Mouse (Mus musculus): Measurements from ENCODE around the gene Phf11a. TPM values are rescaled to one million over a fixed set of nuclear protein-coding genes. Genes with fewer than 3 reads are reported as not detected.
"Not testable (repeated sequence)": the region's sequence is repeated elsewhere in the genome, so short reads cannot be mapped to it uniquely, and the experiment has no call there.

Gene Phf11a
- 0.69 and 0.76 TPM in 2 replicates for total RNA-seq (2012; rRNA removed)

DNA sequence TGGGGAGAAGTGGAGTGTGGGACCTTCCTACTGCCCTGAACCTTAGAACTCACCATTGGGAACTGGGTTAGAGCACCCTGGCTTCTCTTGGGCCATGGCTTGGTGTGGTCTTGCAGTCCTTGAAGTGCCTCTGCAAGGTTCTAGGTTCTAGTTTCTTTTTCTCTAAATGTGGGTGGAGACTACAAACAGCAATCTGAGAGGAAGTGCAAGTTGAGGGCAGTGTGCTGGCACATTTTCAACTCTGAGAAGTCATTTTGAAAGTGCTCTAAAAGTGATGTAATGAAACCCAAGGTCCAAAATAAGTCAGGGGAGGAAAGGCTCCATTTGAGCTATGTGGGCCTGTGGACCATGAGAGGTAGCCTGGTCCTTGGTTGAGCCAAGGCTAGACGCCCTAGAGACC is at the start of gene Phf11a:
Gene Phf11a (minus strand): TSS at position 132 of the 400 bp plus-strand sequence.
- H3K4me3 ChIP-seq (ENCODE audit: insufficient read depth in 1 of 2, low read depth in 1 of 2, low read length in 2 of 2, poor library complexity in 1 of 2, severe bottlenecking in 1 of 2); H3K9ac ChIP-seq (ENCODE audit: insufficient read depth, low read depth, low read length, poor library complexity, severe bottlenecking); H3K4me1 ChIP-seq (ENCODE audit: control insufficient read depth in 2 of 2, insufficient read depth in 2 of 2, low read length in 2 of 2, poor library complexity in 1 of 2); H3K36me3 ChIP-seq (ENCODE audit: control insufficient read depth, insufficient read depth, low read length, poor library complexity, severe bottlenecking); H3K9me3 ChIP-seq (ENCODE audit: control insufficient read depth, insufficient read depth, low read depth, low read length); DNase-seq (ENCODE audit: low read depth, low spot score); H3K27ac ChIP-seq (ENCODE audit: insufficient read depth, low read depth, low read length, poor library complexity, severe bottlenecking); in situ Hi-C loops (cut with MboI; ENCODE audit: low sequenced_read_pairs in 2 of 2, unreplicated experiment in 2 of 2): not testable (repeated sequence)

DNA sequence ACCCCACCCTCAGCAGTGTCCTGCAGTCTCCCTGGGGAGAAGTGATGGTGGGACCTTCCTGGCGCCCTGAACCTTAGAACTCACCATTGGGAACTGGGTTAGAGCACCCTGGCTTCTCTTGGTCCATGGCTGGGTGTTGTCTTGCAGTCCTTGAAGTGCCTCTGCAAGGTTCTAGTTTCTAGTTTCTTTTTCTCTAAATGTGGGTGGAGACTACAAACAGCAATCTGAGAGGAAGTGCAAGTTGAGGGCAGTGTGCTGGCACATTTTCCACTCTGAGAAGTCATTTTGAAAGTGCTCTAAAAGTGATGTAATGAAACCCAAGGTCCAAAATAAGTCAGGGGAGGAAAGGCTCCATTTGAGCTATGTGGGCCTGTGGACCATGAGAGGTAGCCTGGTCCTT is 43.9 kb upstream of the Phf11a start, which contains the start of gene Phf11b:
Gene Phf11b (minus strand): TSS at position 163 of the 400 bp plus-strand sequence.
- in situ Hi-C loops (cut with MboI; ENCODE audit: low sequenced_read_pairs in 2 of 2, unreplicated experiment in 2 of 2); H3K9ac ChIP-seq (ENCODE audit: insufficient read depth, low read depth, low read length, poor library complexity, severe bottlenecking); H3K4me3 ChIP-seq (ENCODE audit: insufficient read depth in 1 of 2, low read depth in 1 of 2, low read length in 2 of 2, poor library complexity in 1 of 2, severe bottlenecking in 1 of 2); H3K4me1 ChIP-seq (ENCODE audit: control insufficient read depth in 2 of 2, insufficient read depth in 2 of 2, low read length in 2 of 2, poor library complexity in 1 of 2); H3K36me3 ChIP-seq (ENCODE audit: control insufficient read depth, insufficient read depth, low read length, poor library complexity, severe bottlenecking); H3K27ac ChIP-seq (ENCODE audit: insufficient read depth, low read depth, low read length, poor library complexity, severe bottlenecking); DNase-seq (ENCODE audit: low read depth, low spot score); H3K9me3 ChIP-seq (ENCODE audit: control insufficient read depth, insufficient read depth, low read depth, low read length): not testable (repeated sequence)

- no peak overlapping the region for H3K9ac ChIP-seq (ENCODE audit: insufficient read depth, low read depth, low read length, poor library complexity, severe bottlenecking)
- H3K4me3 ChIP-seq (ENCODE audit: insufficient read depth in 1 of 2, low read depth in 1 of 2, low read length in 2 of 2, poor library complexity in 1 of 2, severe bottlenecking in 1 of 2): no peak overlapping the region
- H3K4me1 ChIP-seq (ENCODE audit: control insufficient read depth in 2 of 2, insufficient read depth in 2 of 2, low read length in 2 of 2, poor library complexity in 1 of 2): no peaks in the 10 kb centered on the region
- no peaks in the 10 kb centered on the region for H3K9me3 ChIP-seq (ENCODE audit: control insufficient read depth, insufficient read depth, low read depth, low read length)
- H3K27ac ChIP-seq (ENCODE audit: insufficient read depth, low read depth, low read length, poor library complexity, severe bottlenecking): no peak overlapping the region
- in situ Hi-C loops (cut with MboI; ENCODE audit: low sequenced_read_pairs in 2 of 2, unreplicated experiment in 2 of 2): no loop called here
- H3K36me3 ChIP-seq (ENCODE audit: control insufficient read depth, insufficient read depth, low read length, poor library complexity, severe bottlenecking): no peaks in the 10 kb centered on the region
- DNase-seq (ENCODE audit: low read depth, low spot score): no peak
- TF ChIP-seq HCFC1 (IDR thresholded peaks at IDR 0.05; ENCODE audit: borderline replicate concordance, insufficient read depth, low read length): no peak
- TF ChIP-seq CHD2 (IDR thresholded peaks at IDR 0.05; ENCODE audit: low read depth, low read length): no peak
- no peak for TF ChIP-seq MAFK (IDR thresholded peaks at IDR 0.05; ENCODE audit: insufficient read depth, low read depth, low read length)
- no peak for TF ChIP-seq ZNF384 (IDR thresholded peaks at IDR 0.05; ENCODE audit: low read depth, low read length)
- TF ChIP-seq ZC3H11A (IDR thresholded peaks at IDR 0.05; ENCODE audit: borderline replicate concordance, low read depth, low read length): no peak
Observed at GRCm38 (mm10) chr14:59339541-59339940, 42.2 kb upstream of the Phf11a start.

DNA sequence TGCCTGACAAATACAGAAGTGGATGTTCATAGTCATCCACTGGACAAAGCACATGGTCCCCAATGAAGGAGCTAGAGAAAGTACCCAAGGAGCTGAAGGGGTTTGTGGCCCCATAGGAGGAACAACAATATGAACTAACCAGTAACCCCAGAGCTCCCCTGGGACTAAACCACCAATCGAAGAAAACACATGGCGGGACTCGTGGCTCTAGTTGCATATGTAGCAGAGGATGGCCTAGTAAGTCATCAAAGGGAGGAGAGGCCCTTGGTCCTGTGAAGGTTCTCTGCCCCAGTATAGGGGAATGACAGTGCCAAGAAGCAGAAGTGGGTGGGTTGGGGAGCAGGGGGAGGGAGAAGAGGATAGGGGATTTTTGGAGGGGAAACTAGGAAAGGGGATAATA is 38.7 kb upstream of the Phf11a start:
- in situ Hi-C loops (cut with MboI; ENCODE audit: low sequenced_read_pairs in 2 of 2, unreplicated experiment in 2 of 2); H3K36me3 ChIP-seq (ENCODE audit: control insufficient read depth, insufficient read depth, low read length, poor library complexity, severe bottlenecking); H3K27ac ChIP-seq (ENCODE audit: insufficient read depth, low read depth, low read length, poor library complexity, severe bottlenecking); H3K9ac ChIP-seq (ENCODE audit: insufficient read depth, low read depth, low read length, poor library complexity, severe bottlenecking); H3K9me3 ChIP-seq (ENCODE audit: control insufficient read depth, insufficient read depth, low read depth, low read length); H3K4me3 ChIP-seq (ENCODE audit: insufficient read depth in 1 of 2, low read depth in 1 of 2, low read length in 2 of 2, poor library complexity in 1 of 2, severe bottlenecking in 1 of 2); DNase-seq (ENCODE audit: low read depth, low spot score); H3K4me1 ChIP-seq (ENCODE audit: control insufficient read depth in 2 of 2, insufficient read depth in 2 of 2, low read length in 2 of 2, poor library complexity in 1 of 2): not testable (repeated sequence)

GRCm38 (mm10) chr14:59330499-59330898 is 33.2 kb upstream of the Phf11a start:
- H3K36me3 ChIP-seq (ENCODE audit: control insufficient read depth, insufficient read depth, low read length, poor library complexity, severe bottlenecking); H3K27ac ChIP-seq (ENCODE audit: insufficient read depth, low read depth, low read length, poor library complexity, severe bottlenecking); H3K9ac ChIP-seq (ENCODE audit: insufficient read depth, low read depth, low read length, poor library complexity, severe bottlenecking); H3K9me3 ChIP-seq (ENCODE audit: control insufficient read depth, insufficient read depth, low read depth, low read length); H3K4me1 ChIP-seq (ENCODE audit: control insufficient read depth in 2 of 2, insufficient read depth in 2 of 2, low read length in 2 of 2, poor library complexity in 1 of 2); DNase-seq (ENCODE audit: low read depth, low spot score); H3K4me3 ChIP-seq (ENCODE audit: insufficient read depth in 1 of 2, low read depth in 1 of 2, low read length in 2 of 2, poor library complexity in 1 of 2, severe bottlenecking in 1 of 2); in situ Hi-C loops (cut with MboI; ENCODE audit: low sequenced_read_pairs in 2 of 2, unreplicated experiment in 2 of 2): not testable (repeated sequence)

DNA sequence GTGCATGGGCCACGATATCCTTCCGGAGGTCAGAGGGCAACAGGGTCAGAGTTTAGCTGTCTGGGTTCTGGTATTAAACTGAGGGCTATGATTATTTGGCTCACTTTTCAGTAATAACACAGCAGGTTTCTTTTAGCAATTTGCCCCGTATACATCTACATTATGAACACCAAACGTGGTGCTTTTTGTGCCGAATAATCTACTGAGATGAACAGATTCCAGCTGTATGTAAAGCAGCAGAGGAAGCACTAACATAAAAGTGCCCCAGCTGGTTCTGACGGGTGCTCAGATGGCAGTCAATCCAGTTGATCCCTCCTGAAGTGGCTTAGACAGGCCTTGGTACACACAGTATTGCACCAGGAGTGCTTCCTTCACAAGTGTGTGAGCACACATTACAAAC is 22.6 kb upstream of the Phf11a start:
- H3K9me3 ChIP-seq (ENCODE audit: control insufficient read depth, insufficient read depth, low read depth, low read length); H3K4me3 ChIP-seq (ENCODE audit: insufficient read depth in 1 of 2, low read depth in 1 of 2, low read length in 2 of 2, poor library complexity in 1 of 2, severe bottlenecking in 1 of 2); in situ Hi-C loops (cut with MboI; ENCODE audit: low sequenced_read_pairs in 2 of 2, unreplicated experiment in 2 of 2); H3K9ac ChIP-seq (ENCODE audit: insufficient read depth, low read depth, low read length, poor library complexity, severe bottlenecking); H3K36me3 ChIP-seq (ENCODE audit: control insufficient read depth, insufficient read depth, low read length, poor library complexity, severe bottlenecking); H3K4me1 ChIP-seq (ENCODE audit: control insufficient read depth in 2 of 2, insufficient read depth in 2 of 2, low read length in 2 of 2, poor library complexity in 1 of 2); DNase-seq (ENCODE audit: low read depth, low spot score); H3K27ac ChIP-seq (ENCODE audit: insufficient read depth, low read depth, low read length, poor library complexity, severe bottlenecking): not testable (repeated sequence)

GRCm38 (mm10) chr14:59319036-59319435 is 21.7 kb upstream of the Phf11a start:
- in situ Hi-C loops (cut with MboI; ENCODE audit: low sequenced_read_pairs in 2 of 2, unreplicated experiment in 2 of 2); H3K9ac ChIP-seq (ENCODE audit: insufficient read depth, low read depth, low read length, poor library complexity, severe bottlenecking); DNase-seq (ENCODE audit: low read depth, low spot score): not testable (repeated sequence)

DNA sequence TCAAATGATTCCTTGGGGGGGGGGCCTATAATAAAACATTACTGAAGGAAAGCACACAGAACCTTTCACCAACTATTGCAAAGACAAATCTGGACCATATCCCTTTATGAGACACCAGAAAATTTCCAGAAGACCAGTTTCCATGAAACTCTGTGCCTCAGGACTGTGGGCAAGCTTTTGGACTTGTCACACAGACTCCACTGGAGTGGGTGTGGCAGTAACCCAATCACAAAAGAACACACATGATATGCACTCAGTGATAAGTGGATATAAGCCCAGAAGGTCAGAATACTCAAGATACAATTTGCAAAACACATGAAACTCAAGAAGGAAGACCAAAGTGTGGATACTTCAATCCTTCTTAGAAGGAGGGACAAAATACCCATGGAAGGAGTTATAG is 5.6 kb downstream of the Phf11a start:
- in situ Hi-C loops (cut with MboI; ENCODE audit: low sequenced_read_pairs in 2 of 2, unreplicated experiment in 2 of 2); H3K4me1 ChIP-seq (ENCODE audit: control insufficient read depth in 2 of 2, insufficient read depth in 2 of 2, low read length in 2 of 2, poor library complexity in 1 of 2); H3K9ac ChIP-seq (ENCODE audit: insufficient read depth, low read depth, low read length, poor library complexity, severe bottlenecking); DNase-seq (ENCODE audit: low read depth, low spot score); H3K9me3 ChIP-seq (ENCODE audit: control insufficient read depth, insufficient read depth, low read depth, low read length); H3K27ac ChIP-seq (ENCODE audit: insufficient read depth, low read depth, low read length, poor library complexity, severe bottlenecking); H3K4me3 ChIP-seq (ENCODE audit: insufficient read depth in 1 of 2, low read depth in 1 of 2, low read length in 2 of 2, poor library complexity in 1 of 2, severe bottlenecking in 1 of 2); H3K36me3 ChIP-seq (ENCODE audit: control insufficient read depth, insufficient read depth, low read length, poor library complexity, severe bottlenecking): not testable (repeated sequence)

More at GRCm38 (mm10) chr14:59319036-59319435, 21.7 kb upstream of the Phf11a start:
- H3K36me3 ChIP-seq (ENCODE audit: control insufficient read depth, insufficient read depth, low read length, poor library complexity, severe bottlenecking); H3K27ac ChIP-seq (ENCODE audit: insufficient read depth, low read depth, low read length, poor library complexity, severe bottlenecking); H3K9me3 ChIP-seq (ENCODE audit: control insufficient read depth, insufficient read depth, low read depth, low read length); H3K4me1 ChIP-seq (ENCODE audit: control insufficient read depth in 2 of 2, insufficient read depth in 2 of 2, low read length in 2 of 2, poor library complexity in 1 of 2); H3K4me3 ChIP-seq (ENCODE audit: insufficient read depth in 1 of 2, low read depth in 1 of 2, low read length in 2 of 2, poor library complexity in 1 of 2, severe bottlenecking in 1 of 2): not testable (repeated sequence)
